Mouse (Mus musculus) myocyte (in vitro differentiated cells): ENCODE measurements around the gene Tbcc. TPM values are rescaled to one million over a fixed set of nuclear protein-coding genes. Genes with fewer than 3 reads are reported as not detected.

Source experiments
- H3K27me3 ChIP-seq: one replicate; pipeline ENCODE4 v1.6.1; 2011; ENCODE audit not compliant: control insufficient read depth, insufficient read depth, insufficient read length
- H3K36me3 ChIP-seq: one replicate; pipeline ENCODE4 v1.6.1; 2011; ENCODE audit not compliant: control insufficient read depth, insufficient read depth
- H3K4me2 ChIP-seq: one replicate; pipeline ENCODE4 v1.6.1; 2011; ENCODE audit warnings: low read depth, control low read depth
- H3K4me3 ChIP-seq: one replicate; pipeline ENCODE4 v1.5.1; 2011; ENCODE audit warnings: mild to moderate bottlenecking, control low read depth, moderate library complexity
- H3K79me2 ChIP-seq: one replicate; pipeline ENCODE4 v1.6.1; 2011; ENCODE audit not compliant: control insufficient read depth, insufficient read depth
- H3ac ChIP-seq: one replicate; pipeline ENCODE4 v1.6.1; 2011; ENCODE audit not compliant: control insufficient read depth, insufficient read length
- CEBPB ChIP-seq: IDR thresholded peaks from 2 replicates; pipeline ENCODE4 v1.6.1; 2011; ENCODE audit warnings: mild to moderate bottlenecking, moderate library complexity; ENCODE audit not compliant: poor library complexity, insufficient read depth, severe bottlenecking
- E2F4 ChIP-seq: IDR thresholded peaks from one replicate; pipeline ENCODE4 v1.6.1; 2011; ENCODE audit warnings: mild to moderate bottlenecking, control low read depth, moderate library complexity; ENCODE audit not compliant: insufficient read depth
- MAX ChIP-seq: IDR thresholded peaks from one replicate; pipeline ENCODE4 v1.6.1; 2011; ENCODE audit warnings: low read depth, mild to moderate bottlenecking, control low read depth
- MYOD1 ChIP-seq, 3 experiments: IDR thresholded peaks; one replicate each; pipeline ENCODE4 v1.6.1; 2011; ENCODE audit warnings: control low read depth in 2 of 3, low read depth in 2 of 3, mild to moderate bottlenecking in 2 of 3, moderate library complexity in 1 of 3; ENCODE audit not compliant: insufficient read length in 2 of 3, control insufficient read depth in 1 of 3
- MYOG ChIP-seq, 3 experiments: IDR thresholded peaks; one replicate each; pipeline ENCODE4 v1.6.1; 2011; ENCODE audit warnings: control low read depth in 2 of 3, low read depth in 2 of 3, mild to moderate bottlenecking in 2 of 3; ENCODE audit not compliant: insufficient read length in 2 of 3, control insufficient read depth in 1 of 3, insufficient read depth in 1 of 3
- POLR2A ChIP-seq: IDR thresholded peaks from one replicate; pipeline ENCODE4 v1.6.1; 2011; ENCODE audit warnings: low read depth, mild to moderate bottlenecking, control low read depth, moderate library complexity; ENCODE audit not compliant: insufficient read length
- POLR2AphosphoS2 ChIP-seq: IDR thresholded peaks from one replicate; pipeline ENCODE4 v1.6.1; 2011; ENCODE audit warnings: low read depth, control low read depth; ENCODE audit not compliant: insufficient read length
- REST ChIP-seq: IDR thresholded peaks from one replicate; pipeline ENCODE4 v1.6.1; 2011; ENCODE audit warnings: mild to moderate bottlenecking, control low read depth, moderate library complexity; ENCODE audit not compliant: insufficient read depth, insufficient read length
- SRF ChIP-seq: IDR thresholded peaks from one replicate; pipeline ENCODE4 v1.6.1; 2011; ENCODE audit warnings: low read depth; ENCODE audit not compliant: control insufficient read depth, insufficient read length
- TCF12 ChIP-seq: IDR thresholded peaks from one replicate; pipeline ENCODE4 v1.6.1; 2011; ENCODE audit warnings: mild to moderate bottlenecking, control low read depth; ENCODE audit not compliant: poor library complexity, insufficient read depth, severe bottlenecking
- TCF3 ChIP-seq: IDR thresholded peaks from one replicate; pipeline ENCODE4 v1.6.1; 2011; ENCODE audit warnings: low read depth, control low read depth; ENCODE audit not compliant: insufficient read length
- USF1 ChIP-seq: IDR thresholded peaks from one replicate; pipeline ENCODE4 v1.6.1; 2011; ENCODE audit warnings: low read depth, mild to moderate bottlenecking, control low read depth, moderate library complexity
- polyA plus RNA-seq: library from polyadenylated mRNA; unstranded; fragments of >200 nt; fragmentation: generic; extraction: Trizol; gene quantifications from one replicate; pipeline ENCODE4 v1.2.1, GENCODE M21; 2012; ENCODE audit warnings: missing spikeins

The Tbcc gene
- polyA plus RNA-seq, 1 experiment = 46.1 TPM

DNA sequence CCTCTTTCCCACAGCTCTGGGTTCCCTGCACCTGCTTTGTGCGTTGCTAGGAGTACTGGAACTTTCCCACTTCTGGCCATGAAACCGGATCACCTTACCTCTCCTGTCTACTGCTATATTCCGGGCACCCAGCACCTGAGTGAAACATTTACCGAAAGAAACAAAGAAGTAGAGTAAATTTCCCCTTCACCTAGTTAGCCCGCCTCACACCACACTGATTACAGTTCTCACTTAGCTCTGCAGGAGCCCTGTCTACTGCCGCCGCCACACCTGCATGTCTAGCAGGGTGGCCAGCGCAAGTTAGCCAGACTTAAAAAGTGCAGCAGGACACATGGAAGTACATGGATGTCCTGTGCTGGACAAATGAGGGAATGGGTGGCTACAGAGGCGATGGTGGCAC, 7.4 kb upstream of the Tbcc start:
- Histone ChIP-seq H3K4me3 (no peak overlapping the region), H3K79me2 (peaks cover 8% of the 10 kb centered on the region), H3ac (no peak overlapping the region), H3K27me3 (no peaks in the 10 kb centered on the region), H3K4me2 (no peak overlapping the region), H3K36me3 (no peaks in the 10 kb centered on the region)
- TF ChIP-seq E2F4 (no peak), MYOD1 (IDR thresholded peaks at IDR 0.05; ENCODE audit: control insufficient read depth in 1 of 3, insufficient read length in 2 of 3, low read depth in 2 of 3) (no peak), CEBPB (no peak), POLR2A (no peak), SRF (no peak), TCF3 (no peak), USF1 (no peak), MAX (no peak)

DNA sequence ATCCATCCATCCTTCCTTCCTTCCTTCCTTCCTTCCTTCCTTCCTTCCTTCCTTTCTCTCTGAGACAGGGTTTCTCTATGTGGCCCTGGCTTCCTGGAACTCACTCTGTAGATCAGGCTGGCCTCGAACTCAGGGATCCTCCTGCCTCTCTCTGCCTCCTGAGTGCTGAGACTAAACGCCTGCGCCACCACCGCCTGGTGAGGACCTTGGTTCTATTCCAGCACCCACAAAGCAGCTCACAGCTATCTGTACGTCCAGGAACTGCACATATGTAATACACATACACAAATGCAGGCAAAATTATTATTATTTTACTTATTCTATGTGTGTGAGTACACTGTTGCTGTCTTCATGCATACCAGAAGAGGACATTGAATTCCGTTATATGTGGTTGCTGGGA, 5.7 kb upstream of the Tbcc start:
- Histone ChIP-seq H3K79me2 (peaks cover 8% of the 10 kb centered on the region), H3K4me2 (no peak overlapping the region), H3K27me3 (no peaks in the 10 kb centered on the region), H3K36me3 (no peaks in the 10 kb centered on the region), H3K4me3 (no peak overlapping the region), H3ac (no peak overlapping the region)
- TF ChIP-seq MYOG (IDR thresholded peaks at IDR 0.05; ENCODE audit: control insufficient read depth in 1 of 3, insufficient read depth in 1 of 3, insufficient read length in 2 of 3, low read depth in 2 of 3) (no peak), SRF (no peak), POLR2A (no peak), MYOD1 (IDR thresholded peaks at IDR 0.05; ENCODE audit: control insufficient read depth in 1 of 3, insufficient read length in 2 of 3, low read depth in 2 of 3) (no peak), TCF3 (no peak), E2F4 (no peak), MAX (no peak)

DNA sequence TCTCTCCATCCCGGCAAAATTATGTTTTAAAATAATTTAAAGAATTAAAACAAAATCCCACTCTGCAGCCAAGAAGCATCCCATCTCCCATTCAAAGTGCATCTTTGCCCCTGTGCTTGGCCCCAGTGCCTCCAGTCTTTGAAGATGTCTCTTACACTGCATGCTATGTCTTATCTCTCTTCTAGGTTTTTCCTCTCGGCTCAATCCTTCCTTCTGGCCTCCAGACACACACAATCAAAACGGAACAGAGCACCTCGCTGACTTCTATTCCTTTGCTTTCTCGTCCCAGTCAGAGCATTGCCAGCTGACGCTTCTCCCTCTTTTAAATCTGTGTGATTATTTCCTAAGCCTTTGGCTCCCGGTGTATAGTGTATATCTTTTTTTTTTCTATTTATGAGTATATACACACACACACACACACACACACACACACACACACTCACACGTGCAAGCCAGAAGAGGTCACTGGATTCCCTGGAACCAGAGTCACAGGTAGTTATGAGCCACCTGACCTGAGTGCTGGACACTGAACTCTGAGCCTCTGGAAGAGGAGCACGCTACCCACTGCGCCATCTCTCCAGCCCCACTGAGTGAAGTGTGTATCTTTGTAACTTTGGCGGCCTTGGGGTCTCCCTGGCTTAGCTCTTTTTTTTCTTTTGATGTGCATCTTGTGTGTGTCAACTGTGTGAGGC, 5.1 kb upstream of the Tbcc start:
- TF ChIP-seq CEBPB (no peak), MYOG (IDR thresholded peaks at IDR 0.05; ENCODE audit: control insufficient read depth in 1 of 3, insufficient read depth in 1 of 3, insufficient read length in 2 of 3, low read depth in 2 of 3) (no peak), E2F4 (no peak), POLR2A (no peak), REST (no peak), TCF3 (no peak), MAX (no peak), MYOD1 (IDR thresholded peaks at IDR 0.05; ENCODE audit: control insufficient read depth in 1 of 3, insufficient read length in 2 of 3, low read depth in 2 of 3) (no peak), USF1 (no peak)
- no peaks in the 10 kb centered on the region for H3K36me3 ChIP-seq
- no peak overlapping the region for H3K4me3 ChIP-seq
- H3K27me3 ChIP-seq = no peaks in the 10 kb centered on the region
- H3ac ChIP-seq = no peak overlapping the region
- H3K79me2 ChIP-seq = peaks cover 8% of the 10 kb centered on the region
- H3K4me2 ChIP-seq = no peak overlapping the region

DNA sequence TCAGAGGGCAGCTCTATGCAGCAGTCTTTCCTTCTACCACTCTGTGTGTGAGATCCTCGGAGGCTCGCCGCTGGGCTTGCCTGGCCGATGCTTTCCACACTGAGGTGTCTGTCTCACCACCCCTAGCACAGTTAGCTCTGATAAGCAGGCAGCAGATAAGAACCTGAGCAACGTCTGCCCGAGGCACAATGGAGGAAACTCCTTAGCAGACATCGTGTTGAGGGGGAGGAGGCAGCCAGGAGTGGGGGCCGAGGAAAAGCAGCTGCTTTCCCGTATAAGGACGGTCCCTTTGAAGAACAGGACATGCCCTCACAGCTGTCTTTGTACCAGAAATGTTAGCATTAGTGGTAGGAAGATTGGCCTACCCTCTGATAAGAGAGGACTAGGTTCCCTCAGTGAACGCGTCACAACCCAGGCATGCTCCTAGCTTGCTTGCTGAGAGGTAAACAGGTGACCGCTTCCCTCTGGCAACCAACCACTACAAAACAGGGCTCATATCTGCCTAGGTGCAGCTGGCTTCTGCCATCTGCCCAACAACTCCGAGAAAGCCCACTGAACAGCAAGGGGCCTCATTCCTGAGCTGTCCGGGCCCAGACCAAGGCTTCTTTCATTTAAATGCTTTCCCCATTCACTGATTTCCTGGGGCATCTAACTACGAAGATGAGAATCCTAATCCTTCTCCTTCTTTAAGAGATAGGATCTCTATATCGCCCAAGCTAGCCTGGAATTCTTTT, 4.4 kb upstream of the Tbcc start:
- H3K4me3 ChIP-seq = no peak overlapping the region
- no peak overlapping the region for H3ac ChIP-seq
- H3K27me3 ChIP-seq = no peaks in the 10 kb centered on the region
- TF ChIP-seq MYOG (IDR thresholded peaks at IDR 0.05; ENCODE audit: control insufficient read depth in 1 of 3, insufficient read depth in 1 of 3, insufficient read length in 2 of 3, low read depth in 2 of 3) (peak in 1 of 3 experiments; percentile 56), TCF3 (peak; percentile 13), MYOD1 (IDR thresholded peaks at IDR 0.05; ENCODE audit: control insufficient read depth in 1 of 3, insufficient read length in 2 of 3, low read depth in 2 of 3) (peak in 2 of 3 experiments; percentile 55 to 75), SRF (peak; percentile 87), POLR2A (no peak), REST (no peak), E2F4 (no peak)
- H3K79me2 ChIP-seq = peaks cover 10% of the 10 kb centered on the region
- H3K36me3 ChIP-seq = no peaks in the 10 kb centered on the region
- no peak overlapping the region for H3K4me2 ChIP-seq

DNA sequence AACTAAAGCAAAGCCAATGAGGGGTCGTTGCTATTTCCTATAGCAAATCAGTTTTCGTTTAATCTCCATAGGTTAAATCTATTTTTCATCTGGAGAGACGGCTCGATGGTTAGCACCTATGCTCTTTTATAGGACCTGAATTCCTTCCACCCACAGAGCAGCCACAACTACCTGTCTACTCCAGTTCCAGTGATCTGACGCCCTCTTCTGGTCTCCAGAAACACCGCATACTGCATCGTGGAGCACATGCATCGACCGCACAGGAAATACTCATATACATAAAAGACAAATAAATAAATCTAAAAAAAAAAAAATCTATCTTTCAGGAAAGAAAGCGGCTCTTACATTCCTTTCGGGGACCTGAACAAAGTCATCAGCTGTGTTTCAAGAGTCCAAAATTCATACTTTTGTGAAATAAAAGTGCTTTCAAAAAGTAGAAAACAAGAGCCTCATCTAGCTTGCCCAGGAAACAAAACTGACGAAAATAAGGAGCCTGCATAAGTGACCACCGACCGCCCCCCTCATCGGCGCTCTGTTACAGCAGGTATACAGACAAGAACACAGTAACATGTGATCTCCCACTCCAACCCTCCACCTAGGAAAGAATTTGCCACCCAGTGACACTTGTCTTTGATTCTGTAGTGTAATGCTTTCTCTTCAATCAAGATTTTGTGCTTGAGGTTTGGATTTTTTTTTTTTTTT, 1.8 kb upstream of the Tbcc start:
- H3K4me3 ChIP-seq = peak overlapping the region; percentile 87
- no peaks in the 10 kb centered on the region for H3K36me3 ChIP-seq
- peaks cover 30% of the 10 kb centered on the region for H3K79me2 ChIP-seq
- peak overlapping the region; percentile 69 for H3ac ChIP-seq
- H3K27me3 ChIP-seq = no peaks in the 10 kb centered on the region
- peak overlapping the region; percentile 94 for H3K4me2 ChIP-seq
- TF ChIP-seq CEBPB (no peak), USF1 (no peak), SRF (no peak), POLR2A (no peak), MYOD1 (IDR thresholded peaks at IDR 0.05; ENCODE audit: control insufficient read depth in 1 of 3, insufficient read length in 2 of 3, low read depth in 2 of 3) (no peak), MYOG (IDR thresholded peaks at IDR 0.05; ENCODE audit: control insufficient read depth in 1 of 3, insufficient read depth in 1 of 3, insufficient read length in 2 of 3, low read depth in 2 of 3) (no peak), E2F4 (no peak), TCF12 (no peak), TCF3 (no peak), MAX (no peak), REST (no peak), POLR2AphosphoS2 (no peak)
